Mouse (Mus musculus): Measurements from ENCODE around the gene Thap2.
A peak's percentile ranks its signal among the peaks of the same experiment; 100 is the strongest.

Gene Thap2

GRCm38 (mm10) chr10:115384221-115385017 lies at the start of gene Thap2, which contains the start of gene Zfc3h1:
TSS of gene Thap2 (minus strand) at chr10:115384443.
TSS of gene Zfc3h1 (plus strand) at chr10:115384959.
- DNase-seq: peak; percentile 99

DNA sequence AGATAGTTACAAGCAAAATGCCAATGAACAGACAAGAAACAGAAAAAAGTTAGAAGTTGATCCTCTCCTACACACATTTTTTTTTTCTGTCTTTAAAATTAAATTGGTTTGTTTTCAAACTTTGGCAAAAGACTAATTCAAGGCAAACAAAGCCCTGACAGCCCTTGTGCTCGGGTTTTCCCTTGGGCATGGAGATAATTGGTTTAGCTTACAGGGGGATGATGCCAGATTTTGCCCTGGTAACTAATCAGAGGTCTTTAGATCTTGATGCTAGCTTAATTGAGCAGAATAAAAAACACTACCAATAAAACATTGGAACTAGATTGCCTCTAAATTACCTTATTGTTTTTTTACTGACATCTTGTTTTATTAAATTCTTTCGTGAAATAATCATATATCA lies 41.1 kb upstream of the Thap2 start:
- no peak for DNase-seq

- no peak for DNase-seq
These were observed 37.7 kb upstream of the Thap2 start for GRCm38 (mm10) chr10:115421976-115422375.

- DNase-seq: no peak
These were observed 29.8 kb upstream of the Thap2 start for GRCm38 (mm10) chr10:115414056-115414455.

DNA sequence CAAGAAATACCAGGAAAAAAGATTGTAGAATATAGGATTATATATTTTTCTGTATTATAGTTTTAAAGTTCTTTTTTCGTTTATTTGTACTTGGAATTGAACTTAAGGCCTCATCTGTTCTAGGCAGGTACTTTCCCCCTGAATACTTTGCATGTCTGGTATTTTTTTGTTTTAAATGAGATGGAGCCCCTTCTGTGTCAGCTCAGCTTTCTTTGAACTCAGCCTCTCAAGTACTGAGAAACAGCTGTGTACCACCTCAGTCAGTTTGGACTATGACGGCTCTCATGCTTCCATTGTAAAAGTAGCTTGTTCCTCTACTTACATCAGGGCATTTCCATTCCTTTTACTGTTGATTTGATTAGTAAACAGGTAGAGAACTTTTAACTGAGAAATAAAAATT lies 29.3 kb upstream of the Thap2 start:
- no peak for DNase-seq

DNA sequence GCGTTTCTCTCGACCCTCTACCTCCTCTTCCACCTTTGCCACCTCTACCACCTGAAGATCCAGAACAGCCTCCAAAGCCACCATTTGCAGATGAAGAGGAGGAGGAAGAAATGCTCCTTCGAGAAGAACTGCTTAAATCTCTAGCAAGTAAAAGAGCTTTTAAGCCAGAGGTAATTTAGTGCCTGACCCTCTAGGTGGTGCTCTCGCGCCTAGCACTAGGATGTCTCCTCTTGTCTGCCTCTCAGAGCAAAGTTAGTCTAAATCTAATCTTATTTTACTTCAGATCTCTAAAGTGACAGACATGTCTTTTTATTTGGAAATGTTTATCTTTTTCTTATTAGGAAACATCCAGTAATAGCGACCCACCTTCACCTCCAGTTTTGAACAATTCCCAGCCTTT lies 22.1 kb upstream of the Thap2 start:
- peak; percentile 16 for DNase-seq

DNA sequence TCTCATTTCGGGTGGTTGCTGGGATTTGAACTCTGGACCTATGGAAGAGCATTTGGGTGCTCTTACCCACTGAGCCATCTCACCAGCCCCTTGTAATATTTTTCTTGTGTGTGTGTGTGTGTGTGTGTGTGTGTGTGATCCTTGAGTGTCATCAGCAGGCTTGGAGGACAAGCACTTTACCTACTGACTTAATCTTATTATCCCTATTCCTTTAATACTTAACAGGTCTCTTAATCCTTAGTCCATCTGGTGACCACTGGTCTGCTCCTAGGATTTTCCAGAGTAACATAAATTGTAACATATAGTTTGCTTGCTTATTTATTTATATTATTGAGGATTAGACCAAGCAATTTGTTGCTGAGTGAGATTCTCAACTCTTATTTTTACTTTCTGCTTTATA lies 7.7 kb upstream of the Thap2 start:
- DNase-seq: no peak

DNA sequence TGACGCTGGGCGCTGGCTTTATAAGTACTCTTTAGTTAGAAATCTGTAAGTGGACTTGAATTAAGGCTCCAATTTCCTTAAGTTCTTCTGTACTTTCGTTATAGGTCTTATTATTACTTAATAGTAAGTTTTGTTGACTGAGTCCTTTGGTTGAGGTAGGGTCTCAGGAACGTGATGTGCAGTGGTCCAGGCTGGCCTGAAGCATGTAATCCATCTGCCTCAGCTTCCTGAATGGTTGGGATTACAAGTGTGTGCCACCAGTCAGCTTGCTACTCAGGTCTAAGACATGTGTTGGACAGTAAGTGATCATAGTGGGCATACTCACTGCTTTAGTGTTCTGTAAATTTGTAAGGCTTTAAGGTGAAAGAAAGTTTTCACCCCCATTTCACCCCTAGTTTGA lies 6.8 kb upstream of the Thap2 start:
- DNase-seq: no peak

- DNase-seq: no peak
These were observed 3.6 kb upstream of the Thap2 start for GRCm38 (mm10) chr10:115387891-115388290.

- DNase-seq: peak; percentile 74
These were observed 1.1 kb upstream of the Thap2 start for GRCm38 (mm10) chr10:115385018-115386002.

DNA sequence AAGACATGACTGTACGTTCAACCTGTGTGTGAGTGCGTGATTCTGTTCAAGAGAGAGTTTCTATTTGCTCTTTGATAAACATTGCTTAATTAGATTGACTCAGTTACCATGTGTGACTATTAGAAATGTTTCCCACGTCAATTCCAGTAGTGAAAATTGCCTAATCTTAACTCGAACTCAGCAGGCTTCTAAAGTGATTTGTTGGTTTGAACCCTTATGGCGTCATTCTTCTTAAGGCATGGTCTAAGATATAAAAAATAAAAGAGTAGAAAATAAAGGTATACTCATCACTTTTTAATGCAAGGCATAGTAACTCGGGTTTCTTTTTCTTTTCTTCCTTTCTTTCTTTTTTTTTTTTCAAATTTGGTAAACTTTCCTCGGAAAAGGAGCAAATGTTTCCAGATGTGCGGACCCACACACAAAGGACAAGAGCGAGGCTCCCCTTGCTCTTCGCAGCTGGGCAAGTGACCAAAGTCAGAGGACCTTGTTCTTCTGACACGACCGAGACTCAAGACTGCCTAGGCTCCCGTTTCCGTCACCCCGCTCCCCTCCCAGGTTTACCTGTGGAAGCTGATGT lies 511 bp downstream of the Thap2 start:
- DNase-seq: no peak

DNA sequence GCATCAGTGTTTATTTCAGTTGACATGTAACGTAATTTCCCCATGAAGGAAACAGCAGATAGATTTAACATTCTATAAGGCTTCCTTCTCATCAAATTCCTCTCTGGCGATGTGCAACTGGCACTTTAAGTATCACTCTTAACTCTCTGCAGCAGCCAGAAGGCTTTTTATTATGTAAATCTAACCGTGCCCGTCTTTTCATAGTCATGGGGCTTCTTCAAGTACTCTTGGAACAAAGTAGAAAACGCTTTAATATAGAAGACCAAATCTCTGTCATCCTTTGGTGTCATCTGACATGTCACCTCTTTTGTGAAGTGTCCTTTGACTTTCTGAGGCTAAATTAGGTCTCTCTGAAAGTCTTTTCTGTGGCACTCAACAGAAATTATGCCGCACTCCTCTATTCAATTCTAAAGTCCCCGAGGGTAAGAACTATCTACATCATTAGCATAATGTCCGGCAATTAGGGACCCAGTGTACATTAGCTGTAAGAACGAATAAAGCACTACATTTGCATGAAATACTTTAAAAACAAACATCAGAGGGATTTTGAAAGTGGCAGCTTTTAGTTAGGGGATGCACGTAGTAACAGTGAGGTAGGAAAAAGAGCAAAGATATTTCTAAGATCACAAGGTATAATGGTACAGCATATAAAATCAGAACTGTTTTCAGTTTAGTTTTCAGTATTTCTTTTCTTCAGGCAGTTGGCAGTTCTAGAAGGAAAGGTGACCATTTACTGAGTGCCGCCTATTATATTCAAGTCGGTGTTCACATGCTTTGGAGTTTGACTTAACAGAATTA lies 1.2 kb downstream of the Thap2 start:
- no peak for DNase-seq

DNA sequence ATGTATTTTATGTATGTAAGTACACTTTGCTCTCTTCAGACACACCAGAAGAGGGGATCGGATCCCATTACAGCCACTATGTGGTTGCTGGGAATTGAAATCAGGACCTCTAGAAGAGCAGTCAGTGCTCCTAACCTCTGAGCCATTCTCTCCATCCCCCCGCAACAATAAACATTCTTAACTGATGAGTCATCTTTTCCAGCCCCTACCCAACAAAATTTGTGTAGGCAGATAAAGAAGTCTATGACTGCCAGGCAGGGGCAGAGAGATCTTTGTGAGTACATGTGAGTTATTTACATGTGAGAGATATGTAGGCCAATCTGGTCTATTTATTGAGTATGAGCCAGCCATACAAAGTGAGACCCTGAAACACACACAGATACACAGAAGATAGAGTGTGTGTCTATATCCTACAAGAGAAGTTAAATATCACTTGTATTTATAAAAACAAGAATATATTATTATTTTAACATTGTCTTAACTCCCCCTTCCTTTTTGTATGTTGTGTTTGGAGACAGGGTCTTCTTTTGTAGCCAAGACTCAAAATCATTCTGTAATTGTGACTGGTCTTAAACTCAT lies 2.6 kb downstream of the Thap2 start:
- DNase-seq: no peak

- DNase-seq: no peak
These were observed 21.1 kb downstream of the Thap2 start for GRCm38 (mm10) chr10:115363151-115363550.

DNA sequence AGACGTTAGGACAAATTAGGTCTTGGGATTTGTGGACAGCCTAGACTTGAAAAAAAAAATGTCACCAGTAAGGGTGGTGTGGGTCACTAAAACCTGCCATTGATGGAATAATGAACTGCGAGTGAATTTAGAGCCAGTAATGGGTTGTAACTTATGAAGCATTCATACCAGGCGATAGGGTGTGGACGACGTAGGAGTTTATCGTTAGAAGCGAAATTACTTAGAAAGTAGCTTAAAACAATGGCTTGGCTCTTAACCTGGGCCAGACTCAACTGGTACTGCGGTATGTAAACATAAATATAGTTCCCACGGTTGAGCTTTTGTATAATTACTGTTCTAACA lies 21.6 kb downstream of the Thap2 start:
- no peak for DNase-seq

DNA sequence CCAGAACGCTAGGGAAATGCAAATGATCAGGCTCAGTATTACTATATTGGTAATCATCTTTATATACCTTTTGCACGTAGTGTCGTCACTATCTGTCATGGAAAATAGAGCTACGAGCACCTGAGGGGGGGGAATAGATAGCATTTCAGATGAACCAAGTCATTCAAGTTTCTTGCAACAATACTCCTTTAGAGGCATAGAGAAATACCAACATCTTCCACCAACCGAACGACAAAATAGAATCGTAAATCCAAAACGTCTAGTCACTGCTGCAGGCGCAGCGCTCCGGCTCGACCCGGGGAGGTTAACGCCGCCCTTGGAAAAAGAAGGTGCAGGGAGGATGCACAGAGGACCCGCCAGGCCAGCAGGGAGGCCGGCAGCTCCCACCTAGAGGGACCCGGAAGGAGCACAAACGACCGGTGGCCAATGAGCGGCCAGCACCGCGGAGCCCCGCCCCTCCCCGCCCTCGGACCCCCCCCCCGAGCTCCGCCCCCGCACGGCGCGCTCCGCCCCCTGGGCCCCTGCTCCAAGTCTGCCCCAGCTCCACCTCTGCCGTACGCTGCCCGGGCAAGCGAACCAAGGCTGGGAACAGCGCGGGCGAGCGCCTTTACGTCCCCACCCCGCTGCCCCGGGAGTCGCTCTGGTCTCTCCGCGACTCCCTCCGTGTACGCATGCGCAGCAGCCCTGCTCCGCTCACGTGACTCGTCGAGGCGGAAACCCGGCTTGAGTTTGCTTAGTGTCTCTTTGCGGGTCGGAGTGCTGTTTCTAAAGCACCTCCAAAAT lies 22.2 kb downstream of the Thap2 start, which contains the start of gene Tmem19:
Gene Tmem19, minus strand, starts transcription at position 662 of the 783 bp plus-strand sequence.
- peak; percentile 99 for DNase-seq

DNA sequence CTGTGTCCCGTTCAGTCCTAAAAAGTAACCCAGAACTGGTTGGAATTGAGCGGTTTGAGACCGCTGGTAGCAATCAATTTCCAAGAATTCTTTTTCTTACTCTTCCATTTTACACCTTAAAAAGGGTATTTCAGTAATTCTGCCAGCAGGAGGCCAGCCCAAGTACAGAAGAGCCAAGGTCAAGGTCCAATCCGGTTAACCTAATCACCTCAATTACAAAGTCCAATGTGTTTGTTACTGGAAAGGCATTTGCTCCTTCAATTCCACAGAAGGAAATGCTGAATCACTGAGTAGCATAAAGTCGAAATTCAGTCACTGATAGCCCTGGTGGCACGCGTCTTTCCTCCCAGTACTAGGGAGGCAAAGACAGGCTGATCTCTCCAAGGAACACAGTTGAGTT lies 25.2 kb downstream of the Thap2 start:
- no peak for DNase-seq

DNA sequence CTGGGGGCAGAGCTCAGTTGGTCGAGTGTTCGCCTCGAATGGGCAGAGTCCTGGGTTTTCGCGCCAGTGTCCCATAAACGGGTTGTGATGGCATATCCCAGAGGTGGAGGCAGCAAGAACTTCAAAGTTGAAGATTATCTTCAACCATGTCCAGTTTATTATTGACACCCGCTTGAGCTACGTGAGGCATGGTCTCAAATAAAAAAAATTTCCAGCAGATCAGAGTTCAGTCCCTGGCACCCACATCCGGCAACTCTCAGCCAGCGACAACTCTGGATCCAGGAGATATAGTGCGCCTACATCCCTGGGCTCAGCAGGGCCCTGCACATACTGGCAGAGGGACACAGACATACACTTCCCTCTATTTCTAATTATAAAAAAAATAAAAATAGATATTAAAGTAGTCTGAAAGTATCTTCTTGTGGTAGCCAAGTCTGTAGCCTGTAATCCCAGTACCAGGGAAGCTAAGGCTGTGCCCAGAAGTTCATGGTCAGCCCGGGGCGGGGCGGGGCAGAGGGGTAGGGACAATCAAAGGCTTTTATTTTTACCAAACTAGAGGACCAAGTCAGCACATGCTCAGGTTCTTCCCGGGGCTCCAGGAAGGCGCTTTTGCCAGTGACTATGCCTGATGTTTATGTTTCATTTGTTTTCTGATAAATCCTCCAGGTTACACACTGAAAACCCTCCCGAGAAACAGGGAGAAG lies 25.9 kb downstream of the Thap2 start:
- DNase-seq: no peak

DNA sequence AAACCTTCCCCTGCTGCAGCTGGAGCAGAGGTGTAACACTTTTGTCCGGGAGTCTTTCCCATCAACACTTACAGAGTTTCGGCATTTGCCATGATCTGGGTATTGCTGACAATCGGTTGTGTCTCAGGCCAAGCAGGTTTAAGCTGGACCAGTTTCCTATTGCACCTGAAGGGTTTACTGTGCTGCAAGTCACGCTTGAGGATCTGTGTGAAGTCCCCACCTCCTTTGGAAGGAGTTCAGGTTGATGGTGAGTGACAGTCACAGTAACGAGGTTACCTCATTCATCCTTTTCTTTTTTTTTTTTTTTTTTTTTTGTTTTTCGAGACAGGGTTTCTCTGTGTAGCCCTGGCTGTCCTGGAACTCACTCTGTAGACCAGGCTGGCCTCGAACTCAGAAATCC lies 28.1 kb downstream of the Thap2 start:
- DNase-seq: no peak

DNA sequence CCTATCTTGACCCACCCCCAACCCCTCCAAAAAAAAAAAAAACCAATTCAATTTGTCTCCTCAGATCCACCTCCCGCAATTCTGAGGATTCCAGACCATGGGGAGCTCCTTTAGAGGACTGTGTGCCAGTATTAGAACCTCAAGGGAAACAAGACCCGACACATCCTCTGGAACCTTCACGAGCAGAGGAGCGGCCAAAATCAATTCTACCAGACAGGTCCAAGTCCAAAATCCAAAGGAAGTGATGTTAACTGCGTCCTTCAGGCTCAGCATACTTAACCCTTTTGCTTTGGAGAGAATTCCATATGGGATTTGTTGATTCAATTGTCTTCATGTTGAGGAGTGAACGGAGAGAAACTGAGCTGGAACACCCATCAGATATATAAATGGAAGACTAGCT lies 29.2 kb downstream of the Thap2 start:
- no peak for DNase-seq

- DNase-seq: no peak
These were observed 29.7 kb downstream of the Thap2 start for GRCm38 (mm10) chr10:115354553-115354952.

All from cerebellum, adult 11-12 months (tissue).